Comparison of ENCODE assay signal across 10 mouse cellular contexts in genomic region chr2:60323411-60323810, GRCm38 (mm10). TPM values are rescaled to one million over a fixed set of nuclear protein-coding genes. Genes with fewer than 3 reads are reported as not detected.
A peak's percentile ranks its signal among the peaks of the same experiment; 100 is the strongest.
DNase-seq lines count a peak whose midpoint lies in the region; ATAC-seq and TF ChIP-seq lines count a peak whose summit lies in the region.
"Had no signal": no experiment of that assay in that cellular context is flagged by ENCODE, and none has a peak within 500 bp of the region (broad histone marks: within the 10 kb centered on the region; RNA-seq: fewer than 3 reads in every experiment).

No protein-coding gene starts in this region.

- no peak overlapping the region for H3K9ac ChIP-seq in kidney, postnatal 0 days (ENCODE audit: low read depth, low read length)
- H3K9ac ChIP-seq in midbrain, embryonic 16.5 days (ENCODE audit: low read depth, low read length), result no peak overlapping the region
- H3K9ac ChIP-seq: embryonic facial prominence, embryonic 13.5 days; liver, embryonic 15.5 days had no signal

- no peak overlapping the region for H3K27ac ChIP-seq in kidney, postnatal 0 days
- H3K27ac ChIP-seq in midbrain, embryonic 16.5 days (ENCODE audit: low read length), result no peak overlapping the region
- H3K27ac ChIP-seq: embryonic facial prominence, embryonic 13.5 days; liver, embryonic 15.5 days had no signal

- ATAC-seq in kidney, postnatal 0 days (replicated peaks; ENCODE audit: low FRiP score, low read depth), result no peak
- no peak for ATAC-seq in G1E (ENCODE audit: extremely low read depth, insufficient number of reproducible peaks, low FRiP score, poor library complexity, severe bottlenecking)
- ATAC-seq in common myeloid progenitor, adult 5-6 weeks (replicated peaks; ENCODE audit: low read depth, poor library complexity, severe bottlenecking), result peak; percentile 84
- ATAC-seq in midbrain, embryonic 16.5 days, result no peak

- WGBS in kidney, postnatal 0 days, result 82% methylated on average over 5 of the region's 5 CpGs
- WGBS in midbrain, embryonic 16.5 days, result 89% methylated on average over 5 of the region's 5 CpGs

- H3K9me3 ChIP-seq in kidney, postnatal 0 days (replicated peaks; ENCODE audit: low read length), result no peaks in the 10 kb centered on the region
- H3K9me3 ChIP-seq in G1E (replicated peaks), result no peaks in the 10 kb centered on the region
- no peaks in the 10 kb centered on the region for H3K9me3 ChIP-seq in midbrain, embryonic 16.5 days (replicated peaks; ENCODE audit: control insufficient read depth, low read length, poor library complexity, severe bottlenecking)
- H3K9me3 ChIP-seq: embryonic facial prominence, embryonic 13.5 days; liver, embryonic 15.5 days had no signal

- H3K4me2 ChIP-seq in kidney, postnatal 0 days (ENCODE audit: low read length), result no peak overlapping the region
- no peak overlapping the region for H3K4me2 ChIP-seq in midbrain, embryonic 16.5 days (ENCODE audit: low read length)
- H3K4me2 ChIP-seq: embryonic facial prominence, embryonic 13.5 days; liver, embryonic 15.5 days had no signal

- H3K4me1 ChIP-seq in kidney, postnatal 0 days (replicated peaks; ENCODE audit: insufficient read depth, low read length), result no peaks in the 10 kb centered on the region
- H3K4me1 ChIP-seq in G1E (ENCODE audit: insufficient read depth, low read depth, low read length), result peaks cover 30% of the 10 kb centered on the region
- no peaks in the 10 kb centered on the region for H3K4me1 ChIP-seq in midbrain, embryonic 16.5 days (ENCODE audit: control insufficient read depth, insufficient read depth, low read length)
- H3K4me1 ChIP-seq: embryonic facial prominence, embryonic 13.5 days; liver, embryonic 15.5 days had no signal

- no peak overlapping the region for H3K4me3 ChIP-seq in kidney, postnatal 0 days (replicated peaks; ENCODE audit: low read depth, low read length)
- no peak overlapping the region for H3K4me3 ChIP-seq in G1E (ENCODE audit: low read depth, low read length)
- no peak overlapping the region for H3K4me3 ChIP-seq in midbrain, embryonic 16.5 days (ENCODE audit: low read depth, low read length)
- H3K4me3 ChIP-seq: embryonic facial prominence, embryonic 13.5 days; liver, embryonic 15.5 days had no signal

- no peaks in the 10 kb centered on the region for H3K36me3 ChIP-seq in kidney, postnatal 0 days (ENCODE audit: insufficient read depth, low read length)
- H3K36me3 ChIP-seq in G1E (replicated peaks), result peaks cover 48% of the 10 kb centered on the region
- no peaks in the 10 kb centered on the region for H3K36me3 ChIP-seq in midbrain, embryonic 16.5 days (ENCODE audit: control insufficient read depth, insufficient read depth, low read length)

- TF ChIP-seq CTCF in kidney, postnatal 0 days (IDR thresholded peaks at IDR 0.05; ENCODE audit: low read depth), result peak; percentile 60
- peak; percentile 48 for TF ChIP-seq CTCF in G1E (IDR thresholded peaks at IDR 0.05; ENCODE audit: low read depth, low read length)

- no peaks in the 10 kb centered on the region for H3K27me3 ChIP-seq in kidney, postnatal 0 days (ENCODE audit: insufficient read depth, low read length)
- no peaks in the 10 kb centered on the region for H3K27me3 ChIP-seq in G1E (ENCODE audit: insufficient read depth, low read length)
- no peaks in the 10 kb centered on the region for H3K27me3 ChIP-seq in midbrain, embryonic 16.5 days (ENCODE audit: control insufficient read depth, insufficient read depth, low read depth, low read length)
- H3K27me3 ChIP-seq: embryonic facial prominence, embryonic 13.5 days; liver, embryonic 15.5 days had no signal

- peak; percentile 27 for DNase-seq in kidney, postnatal 0 days (ENCODE audit: low spot score)
- no peak for DNase-seq in kidney, adult 11 months
- no peak for DNase-seq in G1E (ENCODE audit: low spot score)
- DNase-seq in retina, postnatal 1 day, result peak; percentile 34
- no peak for DNase-seq in kidney, postnatal 4 days
- no peak for DNase-seq in cerebellum, adult 8-10 months

RNA-seq across cellular contexts. Expression of gene Cd302, which starts 39.1 kb away (rescaled TPM):
- 58.6 and 66.8 TPM in 2 replicates for polyA plus RNA-seq in kidney, postnatal 0 days (2015; fragmentation: Nextera tagmentation; extraction: Ambion mirVana)
- total RNA-seq in G1E (2014; fragmentation: Nextera tagmentation) (0.53 TPM in 1 of 2 replicates, not detected in the other), G1E (2017) (not detected in 2 replicates)
- polyA plus RNA-seq in G1E (2012), result not detected in 2 replicates
- total RNA-seq in common myeloid progenitor, adult 5-6 weeks (2017), result 2.9 and 8.8 TPM in 2 replicates
- polyA plus RNA-seq in midbrain, embryonic 16.5 days (2015; fragmentation: Nextera tagmentation; extraction: Ambion mirVana), result 11.2 and 12.3 TPM in 2 replicates

RNA-seq across cellular contexts. Expression of gene Ly75, which starts 59.7 kb away (rescaled TPM):
- 1.4 and 1.6 TPM in 2 replicates for polyA plus RNA-seq in kidney, postnatal 0 days (2015; fragmentation: Nextera tagmentation; extraction: Ambion mirVana)
- total RNA-seq in G1E (2014; fragmentation: Nextera tagmentation) (16.0 and 16.3 TPM in 2 replicates), G1E (2017) (11.8 and 12.5 TPM in 2 replicates)
- 0.15 and 0.19 TPM in 2 replicates for polyA plus RNA-seq in G1E (2012)
- 3.9 and 4.3 TPM in 2 replicates for total RNA-seq in common myeloid progenitor, adult 5-6 weeks (2017)
- 1.6 TPM in 2 replicates for polyA plus RNA-seq in midbrain, embryonic 16.5 days (2015; fragmentation: Nextera tagmentation; extraction: Ambion mirVana)

Comparison
In these comparisons a context has a peak if more than half of its experiments do, and no peak if none do; other contexts are left out.
1. DNase-seq: peak in kidney, postnatal 0 days (single experiment) and retina, postnatal 1 day (single experiment); none in kidney, adult 11 months (single experiment), G1E (single experiment), kidney, postnatal 4 days (0 of 2) and cerebellum, adult 8-10 months (single experiment).
2. RNA of gene Cd302, which starts 39.1 kb away (polyA plus RNA-seq): 58.6 to 66.8 TPM in kidney, postnatal 0 days and 11.2 to 12.3 TPM in midbrain, embryonic 16.5 days; not detected in G1E; every median in the first group is over 10 times any median in the second.